Mouse (Mus musculus): ENCODE data around the gene Lrrc71. TPM values are rescaled to one million over a fixed set of nuclear protein-coding genes. Genes with fewer than 3 reads are reported as not detected.

Gene Lrrc71
- total and polyA plus RNA-seq, 2 experiments from 2014 or later = 0.12 to 1.5 TPM

DNA sequence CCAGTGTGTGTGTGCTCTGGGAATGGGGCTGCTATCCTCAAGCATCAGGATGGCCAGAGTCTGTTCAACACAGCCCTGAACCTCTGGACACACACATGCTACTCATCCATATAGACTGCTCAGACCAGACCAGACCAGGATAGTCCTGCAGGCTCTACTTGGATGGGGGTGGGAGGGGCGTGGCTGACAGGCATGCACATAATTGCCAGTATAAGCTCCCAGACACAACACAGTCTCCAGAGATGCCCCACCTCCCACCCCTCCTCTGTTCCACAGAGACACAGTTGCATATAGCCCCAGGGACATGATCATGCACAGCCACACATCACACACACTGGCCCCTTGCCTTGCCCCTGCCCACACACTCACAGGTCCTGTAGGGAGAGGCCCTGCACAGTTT lies 40.8 kb upstream of the Lrrc71 start:
- H3K4me1 ChIP-seq (ENCODE audit: control insufficient read depth, insufficient read depth) = peaks cover 8% of the 10 kb centered on the region; the same call in 1 of the 2 replicates
- ATAC-seq (ENCODE audit: insufficient read depth, low read depth) = no peak
- TF ChIP-seq EP300 (IDR thresholded peaks at IDR 0.05; ENCODE audit: low read depth) (no peak), CTCF (IDR thresholded peaks at IDR 0.05; ENCODE audit: low read depth) (no peak)
- no peak overlapping the region for H3K4me2 ChIP-seq (ENCODE audit: low read depth, low read length)
- H3K36me3 ChIP-seq (replicated peaks; ENCODE audit: control insufficient read depth, insufficient read depth, low read length) = no peaks in the 10 kb centered on the region
- no peak overlapping the region for H3K4me3 ChIP-seq (ENCODE audit: low read depth, low read length)
- DNase-seq (ENCODE audit: low spot score) = no peak
- H3K27ac ChIP-seq (ENCODE audit: low read depth) = no peak overlapping the region
- no peak overlapping the region for H3K9ac ChIP-seq (replicated peaks; ENCODE audit: low read depth, low read length)
- 45% methylated on average over 1 of the region's 1 CpGs for WGBS
- peaks cover 56% of the 10 kb centered on the region for H3K27me3 ChIP-seq (ENCODE audit: control insufficient read depth, insufficient read depth, low read length)
- no peaks in the 10 kb centered on the region for H3K9me3 ChIP-seq (replicated peaks; ENCODE audit: control insufficient read depth, low read length)

DNA sequence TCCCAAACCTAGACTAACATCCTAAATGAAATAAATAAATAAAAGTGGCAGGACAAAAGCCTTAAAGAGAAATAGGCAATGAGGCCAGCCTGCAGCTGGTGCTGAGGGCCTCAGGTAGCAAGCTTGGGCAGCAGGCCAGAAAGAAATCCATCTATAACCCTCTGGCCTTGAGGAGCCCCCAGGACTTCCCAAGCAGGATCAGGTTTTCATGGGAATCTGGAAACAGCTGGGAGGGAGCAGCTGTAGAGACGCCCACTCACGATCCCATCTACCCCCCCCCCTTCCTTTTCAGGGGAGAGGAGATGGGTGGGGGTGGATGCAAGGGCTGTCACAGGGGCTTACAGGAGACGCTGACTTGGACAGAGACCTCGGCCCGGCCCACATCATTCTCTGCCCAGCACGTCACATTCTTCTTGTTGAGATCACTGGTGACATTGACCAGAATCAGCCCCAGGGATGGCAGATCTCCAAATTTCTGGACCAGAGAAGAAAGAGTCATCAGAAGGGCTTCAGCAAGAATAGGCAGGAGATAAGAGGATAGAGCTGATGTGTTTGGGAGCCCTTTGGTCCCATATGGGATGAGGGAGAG lies 37.3 kb upstream of the Lrrc71 start:
- peaks cover 24% of the 10 kb centered on the region for H3K27me3 ChIP-seq (ENCODE audit: control insufficient read depth, insufficient read depth, low read length)
- no peak overlapping the region for H3K27ac ChIP-seq (ENCODE audit: low read depth)
- no peak for TF ChIP-seq EP300 (IDR thresholded peaks at IDR 0.05; ENCODE audit: low read depth)
- H3K36me3 ChIP-seq (replicated peaks; ENCODE audit: control insufficient read depth, insufficient read depth, low read length) = no peaks in the 10 kb centered on the region
- H3K9me3 ChIP-seq (replicated peaks; ENCODE audit: control insufficient read depth, low read length) = no peaks in the 10 kb centered on the region
- H3K4me1 ChIP-seq (ENCODE audit: control insufficient read depth, insufficient read depth) = peaks cover 8% of the 10 kb centered on the region; the same call in 1 of the 2 replicates
- no peak for DNase-seq (ENCODE audit: low spot score)
- no peak overlapping the region for H3K9ac ChIP-seq (replicated peaks; ENCODE audit: low read depth, low read length)
- ATAC-seq (ENCODE audit: insufficient read depth, low read depth) = no peak
- 11% methylated on average over 6 of the region's 6 CpGs for WGBS
- H3K4me2 ChIP-seq (ENCODE audit: low read depth, low read length) = no peak overlapping the region
- no peak overlapping the region for H3K4me3 ChIP-seq (ENCODE audit: low read depth, low read length)

DNA sequence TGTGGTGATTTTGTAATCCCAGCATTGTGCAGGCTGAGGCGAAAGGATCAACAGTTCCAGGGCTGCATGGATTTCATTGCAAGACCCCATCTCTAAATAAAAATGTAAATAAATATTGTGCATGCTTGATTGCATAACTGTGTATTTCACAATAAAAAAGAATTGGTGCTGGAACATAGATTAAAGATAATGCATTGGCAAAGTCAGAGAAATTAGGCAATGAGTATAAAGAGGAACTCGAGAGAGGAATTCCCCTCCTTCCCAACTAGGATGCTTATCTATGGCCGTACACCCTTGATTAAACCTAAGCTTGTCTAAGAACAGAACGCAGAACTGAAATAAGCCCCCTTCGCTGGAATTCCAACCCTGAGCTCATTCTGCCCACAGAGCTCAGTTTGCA lies 36.7 kb upstream of the Lrrc71 start:
- Histone ChIP-seq H3K9me3 (replicated peaks; ENCODE audit: control insufficient read depth, low read length) (no peaks in the 10 kb centered on the region), H3K4me1 (ENCODE audit: control insufficient read depth, insufficient read depth) (peaks cover 8% of the 10 kb centered on the region; the same call in 1 of the 2 replicates), H3K27me3 (ENCODE audit: control insufficient read depth, insufficient read depth, low read length) (peaks cover 24% of the 10 kb centered on the region; the same call in 1 of the 2 replicates), H3K4me3 (ENCODE audit: low read depth, low read length) (no peak overlapping the region), H3K9ac (replicated peaks; ENCODE audit: low read depth, low read length) (no peak overlapping the region), H3K27ac (ENCODE audit: low read depth) (no peak overlapping the region), H3K36me3 (replicated peaks; ENCODE audit: control insufficient read depth, insufficient read depth, low read length) (no peaks in the 10 kb centered on the region), H3K4me2 (ENCODE audit: low read depth, low read length) (no peak overlapping the region)
- no peak for TF ChIP-seq CTCF (IDR thresholded peaks at IDR 0.05; ENCODE audit: low read depth)
- WGBS = 49% methylated on average over 5 of the region's 5 CpGs
- DNase-seq (ENCODE audit: low spot score) (no peak), ATAC-seq (ENCODE audit: insufficient read depth, low read depth) (no peak)

DNA sequence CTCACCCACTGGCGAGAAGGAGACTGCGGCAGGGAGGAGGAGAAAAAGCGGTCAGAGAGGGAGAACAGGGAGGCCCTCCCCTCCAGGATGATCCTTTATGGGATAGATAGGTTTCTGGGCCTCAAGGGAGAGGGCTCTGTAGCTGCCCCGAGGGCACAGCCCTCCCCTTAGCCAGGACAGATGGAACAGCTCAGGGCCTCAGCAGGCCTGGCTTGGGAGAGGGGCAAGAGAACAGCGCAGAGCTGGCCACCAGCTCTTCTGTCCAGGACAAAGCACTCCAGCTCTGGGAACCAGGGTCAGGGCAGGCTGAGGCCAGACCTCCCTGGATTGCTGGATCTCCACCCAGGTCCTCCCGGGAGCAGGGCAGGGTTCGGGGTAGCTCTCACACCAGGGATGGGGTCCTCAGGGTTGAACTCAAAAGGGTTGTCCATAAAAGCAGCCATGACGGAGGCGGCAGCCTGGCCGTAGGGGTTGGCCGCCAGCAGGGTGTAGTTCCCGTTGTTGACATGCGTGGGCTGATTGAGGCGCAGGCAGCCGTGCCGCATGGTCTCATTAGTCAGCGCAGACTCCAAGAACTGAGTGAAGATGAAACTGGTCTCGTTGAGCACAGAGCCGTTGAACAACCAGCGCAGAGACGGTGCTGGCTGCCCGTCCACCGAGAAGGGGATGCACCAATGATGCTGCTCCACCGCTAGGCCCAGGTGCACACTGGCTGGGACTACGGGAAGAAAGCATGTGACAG lies 35.0 kb upstream of the Lrrc71 start:
- no peak for DNase-seq (ENCODE audit: low spot score)
- ATAC-seq (ENCODE audit: insufficient read depth, low read depth) = no peak

DNA sequence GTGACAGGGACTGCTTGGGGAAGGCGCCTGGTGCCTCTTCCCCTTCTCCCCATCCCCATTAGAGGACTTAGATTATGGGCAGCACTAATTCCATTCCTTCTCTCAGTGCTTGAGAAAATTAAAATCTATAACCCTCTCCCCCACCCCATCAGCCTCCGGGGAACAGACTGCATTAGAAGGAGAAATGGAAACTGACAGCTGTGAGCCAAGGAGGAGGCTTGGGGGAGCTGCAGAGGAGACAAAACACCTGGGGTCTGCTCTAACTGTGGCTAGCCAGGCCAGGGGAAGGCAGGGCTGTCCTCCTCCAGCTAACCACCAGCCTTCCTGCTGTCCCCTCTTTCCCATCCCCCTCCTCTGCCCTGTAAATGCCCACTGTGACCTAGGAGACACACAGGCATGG lies 30.7 kb upstream of the Lrrc71 start:
- no peak overlapping the region for H3K4me3 ChIP-seq (ENCODE audit: low read depth, low read length)
- H3K27ac ChIP-seq (ENCODE audit: low read depth) = no peak overlapping the region
- TF ChIP-seq EP300 (IDR thresholded peaks at IDR 0.05; ENCODE audit: low read depth) (no peak), CTCF (IDR thresholded peaks at IDR 0.05; ENCODE audit: low read depth) (no peak)
- H3K4me2 ChIP-seq (ENCODE audit: low read depth, low read length) = no peak overlapping the region
- H3K9ac ChIP-seq (replicated peaks; ENCODE audit: low read depth, low read length) = no peak overlapping the region
- ATAC-seq (ENCODE audit: insufficient read depth, low read depth) (no peak), DNase-seq (ENCODE audit: low spot score) (no peak)
- peaks cover 54% of the 10 kb centered on the region for H3K27me3 ChIP-seq (ENCODE audit: control insufficient read depth, insufficient read depth, low read length)
- no peaks in the 10 kb centered on the region for H3K9me3 ChIP-seq (replicated peaks; ENCODE audit: control insufficient read depth, low read length)
- H3K4me1 ChIP-seq (ENCODE audit: control insufficient read depth, insufficient read depth) = no peaks in the 10 kb centered on the region
- 55% methylated on average over 2 of the region's 2 CpGs for WGBS
- H3K36me3 ChIP-seq (replicated peaks; ENCODE audit: control insufficient read depth, insufficient read depth, low read length) = no peaks in the 10 kb centered on the region

More for the DNA sequence above, 35.0 kb upstream of the Lrrc71 start:
- Histone ChIP-seq H3K36me3 (replicated peaks; ENCODE audit: control insufficient read depth, insufficient read depth, low read length) (no peaks in the 10 kb centered on the region), H3K4me1 (ENCODE audit: control insufficient read depth, insufficient read depth) (peaks cover 8% of the 10 kb centered on the region; the same call in 1 of the 2 replicates), H3K9ac (replicated peaks; ENCODE audit: low read depth, low read length) (no peak overlapping the region), H3K27me3 (ENCODE audit: control insufficient read depth, insufficient read depth, low read length) (peaks cover 40% of the 10 kb centered on the region), H3K9me3 (replicated peaks; ENCODE audit: control insufficient read depth, low read length) (no peaks in the 10 kb centered on the region), H3K4me2 (ENCODE audit: low read depth, low read length) (no peak overlapping the region), H3K27ac (ENCODE audit: low read depth) (no peak overlapping the region), H3K4me3 (ENCODE audit: low read depth, low read length) (no peak overlapping the region)
- TF ChIP-seq EP300 (IDR thresholded peaks at IDR 0.05; ENCODE audit: low read depth) (no peak), CTCF (IDR thresholded peaks at IDR 0.05; ENCODE audit: low read depth) (no peak)
- 81% methylated on average over 25 of the region's 25 CpGs for WGBS
